Mouse (Mus musculus) adrenal gland, adult 18-20 months (tissue): ENCODE measurements around the gene Cdc20. TPM values are rescaled to one million over a fixed set of nuclear protein-coding genes. Genes with fewer than 3 reads are reported as not detected.

Experiments used
- DNase-seq, 2 experiments: peaks; one replicate each; pipeline ENCODE4 v3.0.0; 2021 to 2022; ENCODE audit warnings: low spot score in 2 of 2
- long read RNA-seq, 2 experiments: library from polyadenylated mRNA; stranded (forward); transcript quantifications; one replicate each; pipeline ENCODE4 v2.0.0; 2021
- total RNA-seq, 2 experiments: library from RNA; stranded (reverse); gene quantifications; 1 replicate in 1 of 2; 2 replicates in 1 of 2; pipeline ENCODE4 v1.2.3; 2021

Gene Cdc20
- total RNA-seq: 1 to 10 TPM; 1.6 to 2.9 TPM
- long read RNA-seq, experiment 1, partial matches to known transcripts: 0 of 2 reads
- long read RNA-seq, experiment 1, other reads (novel, unspliced or antisense): 0 of 2 reads
- long read RNA-seq, experiment 2, partial matches to known transcripts: 0 of 1 reads
- long read RNA-seq, experiment 2, other reads (novel, unspliced or antisense): 0 of 1 reads

GRCm38 (mm10) chr4:118436820-118437603 is at the start of gene Cdc20:
Gene Cdc20 (minus strand): TSS chr4:118437352.
- DNase-seq: peak; percentile 73 to 74

GRCm38 (mm10) chr4:118476773-118477530 is 39.8 kb upstream of the Cdc20 start:
- no peak for DNase-seq

GRCm38 (mm10) chr4:118472687-118473086 is 35.5 kb upstream of the Cdc20 start:
- DNase-seq: no peak

GRCm38 (mm10) chr4:118471281-118471680 is 34.1 kb upstream of the Cdc20 start:
- no peak for DNase-seq

GRCm38 (mm10) chr4:118465697-118466163 is 28.6 kb upstream of the Cdc20 start:
- peak in 1 of 2 experiments; percentile 5 for DNase-seq

GRCm38 (mm10) chr4:118464956-118465355 is 27.8 kb upstream of the Cdc20 start:
- no peak for DNase-seq

- no peak for DNase-seq
These were observed 20.3 kb upstream of the Cdc20 start, which contains the start of gene Mpl for GRCm38 (mm10) chr4:118457345-118457975. Gene Mpl (minus strand): TSS chr4:118457513.

GRCm38 (mm10) chr4:118446415-118447153 is 9.4 kb upstream of the Cdc20 start:
- no peak for DNase-seq

GRCm38 (mm10) chr4:118445781-118446414 is 8.7 kb upstream of the Cdc20 start:
- DNase-seq: peak in 1 of 2 experiments; percentile 44

GRCm38 (mm10) chr4:118445088-118445487 is 7.9 kb upstream of the Cdc20 start:
- no peak for DNase-seq

GRCm38 (mm10) chr4:118437829-118438253 is 689 bp upstream of the Cdc20 start:
- no peak for DNase-seq

GRCm38 (mm10) chr4:118432332-118432731 is 4.8 kb downstream of the Cdc20 start:
- DNase-seq: no peak

- no peak for DNase-seq
These were observed 7.8 kb downstream of the Cdc20 start for GRCm38 (mm10) chr4:118429215-118429895.

GRCm38 (mm10) chr4:118428531-118429214 is 8.5 kb downstream of the Cdc20 start:
- no peak for DNase-seq

GRCm38 (mm10) chr4:118427768-118428451 is 9.2 kb downstream of the Cdc20 start, which contains the start of gene Elovl1:
Gene Elovl1 (plus strand): TSS chr4:118428093.
- peak; percentile 87 for DNase-seq

GRCm38 (mm10) chr4:118427415-118427767 is 9.8 kb downstream of the Cdc20 start:
- no peak for DNase-seq

GRCm38 (mm10) chr4:118425374-118425773 is 11.8 kb downstream of the Cdc20 start:
- no peak for DNase-seq

- DNase-seq: no peak
These were observed 12.5 kb downstream of the Cdc20 start for GRCm38 (mm10) chr4:118424541-118425160.
